Mouse (Mus musculus): ENCODE data around the gene Pklr. TPM values are rescaled to one million over a fixed set of nuclear protein-coding genes. Genes with fewer than 3 reads are reported as not detected.

Gene Pklr
- polyA plus RNA-seq, 1 experiment: not detected

- Histone ChIP-seq H3K4me3 (ENCODE audit: insufficient read depth, poor library complexity, severe bottlenecking) (no peak overlapping the region), H3K27me3 (ENCODE audit: control insufficient read depth, insufficient read depth, insufficient read length) (no peaks in the 10 kb centered on the region), H3K79me3 (ENCODE audit: low read depth) (peaks cover 13% of the 10 kb centered on the region), H3K79me2 (ENCODE audit: control insufficient read depth, insufficient read depth) (peaks cover 22% of the 10 kb centered on the region), H3ac (ENCODE audit: control insufficient read depth, insufficient read length, low read depth) (no peak overlapping the region), H3K36me3 (ENCODE audit: control insufficient read depth, insufficient read depth) (peaks cover 61% of the 10 kb centered on the region)
- TF ChIP-seq USF1 (IDR thresholded peaks at IDR 0.05; ENCODE audit: low read depth) (no peak), MAX (IDR thresholded peaks at IDR 0.05) (no peak), MYOD1 (IDR thresholded peaks at IDR 0.05; ENCODE audit: control insufficient read depth, insufficient read length, low read depth) (no peak), MYOG (IDR thresholded peaks at IDR 0.05; ENCODE audit: control insufficient read depth, extremely low read depth, insufficient read length) (no peak), CEBPB (IDR thresholded peaks at IDR 0.05; ENCODE audit: low read depth) (no peak), CTCF (IDR thresholded peaks at IDR 0.05; ENCODE audit: control insufficient read depth, insufficient read depth, insufficient read length) (no peak), FOSL1 (IDR thresholded peaks at IDR 0.05; ENCODE audit: insufficient read depth, low read length, poor library complexity, severe bottlenecking) (no peak)
Observed at GRCm38 (mm10) chr3:89179056-89179455, 43.1 kb downstream of the Pklr start.

- no peaks in the 10 kb centered on the region for H3K27me3 ChIP-seq (ENCODE audit: control insufficient read depth, insufficient read depth, insufficient read length)
- peaks cover 22% of the 10 kb centered on the region for H3K79me2 ChIP-seq (ENCODE audit: control insufficient read depth, insufficient read depth)
- peaks cover 34% of the 10 kb centered on the region for H3K36me3 ChIP-seq (ENCODE audit: control insufficient read depth, insufficient read depth)
- H3K79me3 ChIP-seq (ENCODE audit: low read depth): peaks cover 13% of the 10 kb centered on the region
- TF ChIP-seq CTCF (IDR thresholded peaks at IDR 0.05; ENCODE audit: control insufficient read depth, insufficient read depth, insufficient read length) (no peak), FOSL1 (IDR thresholded peaks at IDR 0.05; ENCODE audit: insufficient read depth, low read length, poor library complexity, severe bottlenecking) (no peak), MYOD1 (IDR thresholded peaks at IDR 0.05; ENCODE audit: control insufficient read depth, insufficient read length, low read depth) (no peak), CEBPB (IDR thresholded peaks at IDR 0.05; ENCODE audit: low read depth) (no peak), MYOG (IDR thresholded peaks at IDR 0.05; ENCODE audit: control insufficient read depth, extremely low read depth, insufficient read length) (no peak), MAX (IDR thresholded peaks at IDR 0.05) (no peak), USF1 (IDR thresholded peaks at IDR 0.05; ENCODE audit: low read depth) (no peak)
- H3ac ChIP-seq (ENCODE audit: control insufficient read depth, insufficient read length, low read depth): no peak overlapping the region
- H3K4me3 ChIP-seq (ENCODE audit: insufficient read depth, poor library complexity, severe bottlenecking): no peak overlapping the region
Observed at GRCm38 (mm10) chr3:89181749-89182500, 46.0 kb downstream of the Pklr start.

- no peaks in the 10 kb centered on the region for H3K27me3 ChIP-seq (ENCODE audit: control insufficient read depth, insufficient read depth, insufficient read length)
Observed at GRCm38 (mm10) chr3:89182531-89183057, 46.7 kb downstream of the Pklr start.

GRCm38 (mm10) chr3:89183058-89183958 is 47.4 kb downstream of the Pklr start, which contains the start of gene Fam189b:
TSS of gene Fam189b (plus strand) at chr3:89183143.
- peaks cover 34% of the 10 kb centered on the region for H3K36me3 ChIP-seq (ENCODE audit: control insufficient read depth, insufficient read depth)
- H3K4me3 ChIP-seq (ENCODE audit: insufficient read depth, poor library complexity, severe bottlenecking): peak within 1 kb of the TSS; percentile 23
- peak within 1 kb of the TSS; percentile 88 for H3ac ChIP-seq (ENCODE audit: control insufficient read depth, insufficient read length, low read depth)
- peaks cover 11% of the 10 kb centered on the region for H3K79me3 ChIP-seq (ENCODE audit: low read depth)
- H3K27me3 ChIP-seq (ENCODE audit: control insufficient read depth, insufficient read depth, insufficient read length): no peaks in the 10 kb centered on the region
- H3K79me2 ChIP-seq (ENCODE audit: control insufficient read depth, insufficient read depth): peaks cover 12% of the 10 kb centered on the region
- no peak for TF ChIP-seq USF1 (IDR thresholded peaks at IDR 0.05; ENCODE audit: low read depth)
- peak; percentile 13 for TF ChIP-seq MYOD1 (IDR thresholded peaks at IDR 0.05; ENCODE audit: control insufficient read depth, insufficient read length, low read depth)

More at GRCm38 (mm10) chr3:89182531-89183057, 46.7 kb downstream of the Pklr start:
- no peak overlapping the region for H3K4me3 ChIP-seq (ENCODE audit: insufficient read depth, poor library complexity, severe bottlenecking)
- no peak for TF ChIP-seq CTCF (IDR thresholded peaks at IDR 0.05; ENCODE audit: control insufficient read depth, insufficient read depth, insufficient read length)
- TF ChIP-seq FOSL1 (IDR thresholded peaks at IDR 0.05; ENCODE audit: insufficient read depth, low read length, poor library complexity, severe bottlenecking): no peak
- TF ChIP-seq CEBPB (IDR thresholded peaks at IDR 0.05; ENCODE audit: low read depth): no peak
- no peak for TF ChIP-seq MYOD1 (IDR thresholded peaks at IDR 0.05; ENCODE audit: control insufficient read depth, insufficient read length, low read depth)
- TF ChIP-seq MYOG (IDR thresholded peaks at IDR 0.05; ENCODE audit: control insufficient read depth, extremely low read depth, insufficient read length): no peak
- TF ChIP-seq MAX (IDR thresholded peaks at IDR 0.05): no peak
- no peak for TF ChIP-seq USF1 (IDR thresholded peaks at IDR 0.05; ENCODE audit: low read depth)
- H3K79me2 ChIP-seq (ENCODE audit: control insufficient read depth, insufficient read depth): peaks cover 19% of the 10 kb centered on the region
- H3K79me3 ChIP-seq (ENCODE audit: low read depth): peaks cover 13% of the 10 kb centered on the region
- peaks cover 34% of the 10 kb centered on the region for H3K36me3 ChIP-seq (ENCODE audit: control insufficient read depth, insufficient read depth)
- H3ac ChIP-seq (ENCODE audit: control insufficient read depth, insufficient read length, low read depth): peak overlapping the region; percentile 4

- Histone ChIP-seq H3K79me3 (ENCODE audit: low read depth) (peaks cover 6% of the 10 kb centered on the region), H3K4me3 (ENCODE audit: insufficient read depth, poor library complexity, severe bottlenecking) (peak overlapping the region; percentile 21), H3ac (ENCODE audit: control insufficient read depth, insufficient read length, low read depth) (peak overlapping the region; percentile 88), H3K79me2 (ENCODE audit: control insufficient read depth, insufficient read depth) (peaks cover 6% of the 10 kb centered on the region), H3K27me3 (ENCODE audit: control insufficient read depth, insufficient read depth, insufficient read length) (no peaks in the 10 kb centered on the region), H3K36me3 (ENCODE audit: control insufficient read depth, insufficient read depth) (peaks cover 36% of the 10 kb centered on the region)
- TF ChIP-seq MYOG (IDR thresholded peaks at IDR 0.05; ENCODE audit: control insufficient read depth, extremely low read depth, insufficient read length): no peak
- TF ChIP-seq FOSL1 (IDR thresholded peaks at IDR 0.05; ENCODE audit: insufficient read depth, low read length, poor library complexity, severe bottlenecking): no peak
- TF ChIP-seq CEBPB (IDR thresholded peaks at IDR 0.05; ENCODE audit: low read depth): no peak
- no peak for TF ChIP-seq MYOD1 (IDR thresholded peaks at IDR 0.05; ENCODE audit: control insufficient read depth, insufficient read length, low read depth)
- no peak for TF ChIP-seq CTCF (IDR thresholded peaks at IDR 0.05; ENCODE audit: control insufficient read depth, insufficient read depth, insufficient read length)
- no peak for TF ChIP-seq USF1 (IDR thresholded peaks at IDR 0.05; ENCODE audit: low read depth)
- no peak for TF ChIP-seq MAX (IDR thresholded peaks at IDR 0.05)
Observed at GRCm38 (mm10) chr3:89183959-89184315, 48.0 kb downstream of the Pklr start.
